Mouse (Mus musculus): Measurements from ENCODE around the gene Fam160a1.

DNA sequence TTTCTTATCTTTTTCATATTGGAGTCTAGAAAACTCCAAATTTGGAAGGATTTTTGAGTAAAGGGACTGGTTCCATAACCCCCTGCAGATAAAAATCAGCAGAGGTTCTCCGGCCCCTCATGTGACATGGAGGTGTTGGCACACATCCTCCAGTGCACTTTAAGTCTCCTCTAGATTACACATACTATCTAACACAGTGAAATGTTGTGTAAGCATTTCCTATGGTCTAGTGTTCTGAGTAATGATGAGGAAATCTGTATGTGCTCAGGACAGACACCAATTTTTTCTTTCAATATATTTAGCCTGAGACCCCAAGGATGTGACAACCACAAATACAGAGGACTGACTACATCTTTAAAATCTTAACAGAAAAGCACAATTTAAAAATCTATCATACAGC is 33.0 kb upstream of the Fam160a1 start:
- TF ChIP-seq CTCF (IDR thresholded peaks at IDR 0.05; ENCODE audit: control insufficient read depth, insufficient read depth, insufficient read length): no peak
- no peak for TF ChIP-seq MAX (IDR thresholded peaks at IDR 0.05)
- TF ChIP-seq CEBPB (IDR thresholded peaks at IDR 0.05; ENCODE audit: low read depth): no peak
- no peak for TF ChIP-seq USF1 (IDR thresholded peaks at IDR 0.05; ENCODE audit: low read depth)
- TF ChIP-seq MYOD1 (IDR thresholded peaks at IDR 0.05; ENCODE audit: control insufficient read depth, insufficient read length, low read depth): no peak
- no peak for TF ChIP-seq MYOG (IDR thresholded peaks at IDR 0.05; ENCODE audit: control insufficient read depth, extremely low read depth, insufficient read length)

Data from C2C12 (cell line).